ENCODE assay signal across 8 mouse cellular contexts in the genomic region with DNA sequence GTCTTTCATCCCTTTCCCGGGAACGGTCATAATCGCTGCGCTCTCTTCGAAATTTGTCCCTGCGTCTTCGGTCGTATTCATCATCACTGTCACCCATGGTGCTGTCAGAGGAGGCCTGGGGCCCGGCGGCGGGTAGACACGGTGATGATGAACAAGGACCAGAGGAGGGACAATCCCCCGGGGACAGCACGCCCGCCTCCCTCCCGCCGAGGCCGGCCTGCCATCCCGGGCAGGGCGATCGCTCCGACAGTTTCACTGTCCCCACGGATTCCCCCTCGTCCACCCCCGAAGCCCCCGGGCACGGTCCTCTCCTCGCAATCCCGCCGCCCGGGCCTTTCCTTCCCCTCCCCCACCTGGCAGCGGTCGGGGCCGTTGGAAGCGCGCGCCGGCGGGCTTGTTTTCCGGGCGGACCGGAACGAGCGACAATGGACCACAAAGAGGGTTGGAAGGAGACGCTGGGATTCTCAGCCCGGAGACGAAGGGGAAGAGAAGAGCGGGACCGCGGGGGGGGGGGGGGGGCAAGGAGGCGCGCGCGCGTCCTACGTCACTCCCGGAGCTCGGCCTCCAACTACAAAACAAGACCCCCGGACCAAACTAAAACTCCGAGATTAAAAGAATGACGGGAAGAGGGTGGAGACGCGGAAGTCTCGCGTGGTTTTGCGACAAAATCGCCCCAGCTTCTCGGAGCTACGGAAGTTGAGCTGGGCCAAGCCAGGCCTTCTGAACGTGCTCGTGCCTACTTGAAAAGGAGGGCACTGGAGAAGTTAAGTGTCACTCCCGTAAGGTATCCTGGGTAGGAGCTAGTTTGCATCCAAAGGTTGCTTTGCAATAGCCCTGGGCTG. TPM values are rescaled to one million over a fixed set of nuclear protein-coding genes. Genes with fewer than 3 reads are reported as not detected.
A peak's percentile ranks its signal among the peaks of the same experiment; 100 is the strongest.
DNase-seq lines count a peak whose midpoint lies in the region; ATAC-seq and TF ChIP-seq lines count a peak whose summit lies in the region.

A gene (minus strand): TSS at position 604 of the 842 bp plus-strand sequence.

- H3K9me3 ChIP-seq in forebrain, embryonic 13.5 days (replicated peaks): no peaks in the 10 kb centered on the region; the same call in 1 of the 2 replicates

- WGBS in forebrain, embryonic 13.5 days: under 1% methylated on average over 55 of the region's 72 CpGs
- whole genome bisulfite sequencing in large intestine, adult 2 months: under 1% methylated on average over 72 of the region's 72 CpGs
- under 1% methylated on average over 57 of the region's 72 CpGs for WGBS in lung, adult 2 months

- peaks cover 42% of the 10 kb centered on the region for H3K4me1 ChIP-seq in forebrain, embryonic 13.5 days
- H3K4me1 ChIP-seq in lung, adult 2 months (ENCODE audit: control insufficient read depth, insufficient read depth, low read length): peaks cover 9% of the 10 kb centered on the region

- peak; percentile 71; the same call in 1 of the 2 replicates for TF ChIP-seq POLR2A in lung, adult 2 months (IDR thresholded peaks at IDR 0.05; ENCODE audit: borderline replicate concordance, extremely low read depth, low read depth, low read length)

- intact Hi-C loops in heart, postnatal 10 days (cut with DNase I): no loop called here

- H3K9ac ChIP-seq in forebrain, embryonic 13.5 days: peak within 1 kb of the TSS; percentile 99

- H3K36me3 ChIP-seq in forebrain, embryonic 13.5 days (ENCODE audit: poor library complexity, severe bottlenecking): peaks cover 58% of the 10 kb centered on the region

- H3K27ac ChIP-seq in forebrain, embryonic 13.5 days: peak within 1 kb of the TSS; percentile 97

- ATAC-seq in cerebellum, adult (ENCODE audit: insufficient number of reproducible peaks, low FRiP score, low TSS enrichment): peak; percentile 80; the same call in 1 of the 2 replicates
- peak; percentile 91 for ATAC-seq in forebrain, embryonic 13.5 days
- peak; percentile 75 for ATAC-seq in neutrophil, adult 5-6 weeks (ENCODE audit: extremely low read depth, insufficient number of reproducible peaks, low FRiP score, poor library complexity, severe bottlenecking)

- H3K4me2 ChIP-seq in forebrain, embryonic 13.5 days: peak within 1 kb of the TSS; percentile 82

- no peak for TF ChIP-seq CTCF in lung, adult 2 months (IDR thresholded peaks at IDR 0.05; ENCODE audit: insufficient read depth, low read length)

- H3K27me3 ChIP-seq in forebrain, embryonic 13.5 days: no peaks in the 10 kb centered on the region

- peak; percentile 98 for DNase-seq in ES-CJ7 (ENCODE audit: low read depth, low spot score)
- peak; percentile 94 to 95 for DNase-seq in heart, postnatal 10 days
- no peak for DNase-seq in large intestine, adult 2 months (ENCODE audit: low read depth, low spot score)
- DNase-seq in lung, adult 2 months: peak; percentile 85
- peak; percentile 85 to 91 for DNase-seq in thymus, adult 18-20 months

- H3K4me3 ChIP-seq in forebrain, embryonic 13.5 days: peak within 1 kb of the TSS; percentile 95
- H3K4me3 ChIP-seq in lung, adult 2 months (replicated peaks; ENCODE audit: extremely low read depth, low read depth, low read length): peak within 1 kb of the TSS; percentile 88

RNA-seq across cellular contexts. Expression of the gene that starts here (rescaled TPM):
- 145 and 150 TPM in 2 replicates for polyA plus RNA-seq in forebrain, embryonic 13.5 days (2015; fragmentation: Nextera tagmentation; extraction: Ambion mirVana)
- 10 to 100 TPM; 91.0 to 91.9 TPM for total RNA-seq in heart, postnatal 10 days (2021)
- polyA plus RNA-seq in large intestine, adult 2 months (2012; rRNA removed): 99.8 and 108 TPM in 2 replicates
- 107 and 136 TPM in 2 replicates for polyA plus RNA-seq in lung, adult 2 months (2012; rRNA removed)
- 326 and 333 TPM in 2 replicates for total RNA-seq in neutrophil, adult 5-6 weeks (2017)
